Mouse (Mus musculus): Measurements from ENCODE around the gene Nkx2-2.
A peak's percentile ranks its signal among the peaks of the same experiment; 100 is the strongest.

Gene Nkx2-2

DNA sequence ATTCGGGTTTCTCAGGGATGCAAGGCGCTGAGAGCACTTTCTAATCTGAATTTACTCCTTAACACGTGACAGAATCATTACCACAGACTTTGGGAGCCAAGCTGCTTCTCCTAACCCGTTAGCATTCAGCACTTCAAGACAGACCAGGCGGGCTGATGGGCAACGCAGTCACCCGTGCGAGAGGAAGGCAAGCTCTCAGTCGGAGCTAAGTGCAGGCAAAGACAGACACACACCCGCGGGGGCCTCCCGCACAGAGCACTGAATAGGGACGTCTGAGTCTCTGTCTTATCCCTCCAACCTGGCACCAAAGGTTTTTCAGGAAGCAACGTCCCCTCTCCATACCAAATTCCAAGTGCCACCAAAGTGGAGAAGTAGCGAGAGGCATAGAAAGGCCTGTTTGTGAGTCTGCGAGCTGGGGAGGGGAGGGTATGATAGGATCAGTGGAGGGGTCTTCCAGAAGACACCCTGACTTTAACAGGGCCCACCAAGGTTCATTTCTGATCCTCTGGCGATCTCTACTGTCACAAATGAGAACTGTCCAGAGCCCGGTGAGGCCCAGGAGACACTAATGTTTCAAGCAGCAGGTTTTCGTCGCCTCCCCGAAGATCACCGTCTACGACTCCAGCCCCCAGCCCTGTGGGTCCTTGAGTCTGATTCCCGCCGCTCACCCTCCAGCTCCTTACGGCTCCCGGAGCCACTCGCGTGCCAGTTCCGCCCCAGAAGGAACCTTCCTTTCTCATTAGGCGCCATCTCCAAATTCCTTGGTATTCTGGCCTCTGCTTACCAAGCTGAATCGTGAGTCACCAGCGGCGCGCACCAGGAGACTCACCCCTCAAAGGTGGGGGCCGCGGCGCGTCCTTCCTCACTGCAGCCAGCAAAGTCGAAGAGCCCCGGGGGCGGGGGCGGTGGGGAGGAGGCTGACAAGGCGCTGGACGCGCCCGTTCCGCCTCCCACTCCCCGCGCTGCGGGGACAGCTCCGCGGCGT is at the start of gene Nkx2-2:
TSS of gene Nkx2-2 (minus strand) at position 973 of the 985 bp plus-strand sequence.
- peak; percentile 39 to 47 for DNase-seq (ENCODE audit: low spot score in 2 of 2)

DNA sequence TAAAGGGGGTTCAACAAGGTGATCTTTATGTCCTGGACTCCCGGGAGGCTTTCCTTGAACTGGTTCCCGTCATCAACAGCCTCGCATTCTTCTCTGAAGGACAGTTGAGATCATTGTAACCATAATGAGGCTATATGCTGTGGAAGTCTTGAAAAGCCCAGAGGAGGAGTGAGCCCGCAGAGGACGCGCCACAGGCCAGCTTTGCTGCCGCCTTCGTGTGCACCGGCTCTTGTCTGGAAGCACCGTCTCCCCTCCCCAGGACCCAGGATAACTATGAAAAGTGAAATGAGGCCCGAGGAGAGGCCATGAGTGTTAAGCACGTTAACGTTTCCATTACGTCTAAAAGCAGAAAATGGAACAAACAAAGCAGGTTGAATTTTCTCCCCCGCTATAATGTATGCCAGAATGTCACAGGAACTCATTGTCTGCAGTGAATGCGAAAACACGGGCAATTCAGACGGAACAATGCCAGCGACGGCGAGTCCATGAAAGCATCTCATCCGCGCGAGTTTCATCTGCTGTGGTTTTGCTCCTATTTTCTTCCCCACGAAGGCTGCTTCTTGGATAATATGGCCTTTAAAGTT is 41.8 kb upstream of the Nkx2-2 start:
- no peak for DNase-seq (ENCODE audit: low spot score in 2 of 2)

- DNase-seq (ENCODE audit: low spot score in 2 of 2), result no peak
These were observed 37.1 kb upstream of the Nkx2-2 start for GRCm38 (mm10) chr2:147231175-147231574.

DNA sequence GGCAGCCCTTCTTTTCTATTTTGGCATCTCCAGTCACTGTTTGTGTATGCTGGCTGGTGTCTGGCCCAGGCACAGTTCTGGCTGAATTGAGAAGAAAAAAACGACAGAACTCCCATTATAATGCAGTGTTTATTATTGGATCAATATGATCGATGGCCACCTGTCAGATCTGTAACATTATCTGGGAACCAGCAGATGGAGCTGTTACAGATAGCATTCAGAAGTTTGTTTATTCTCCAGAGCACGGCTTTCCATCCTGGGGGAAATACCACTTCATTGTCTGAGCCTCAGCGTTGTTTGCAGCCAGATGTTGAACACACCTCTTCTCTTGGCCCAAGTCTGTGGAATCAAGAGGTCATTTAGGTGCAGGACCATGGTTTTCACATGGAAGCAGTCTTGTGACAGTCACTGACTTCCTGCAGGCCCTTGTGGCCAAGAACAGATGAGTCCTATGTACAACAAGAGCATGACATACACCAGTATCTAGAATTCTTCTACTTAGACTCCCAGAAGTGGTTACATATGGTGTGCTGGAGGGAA is 11.1 kb upstream of the Nkx2-2 start:
- no peak for DNase-seq (ENCODE audit: low spot score in 2 of 2)

- DNase-seq (ENCODE audit: low spot score in 2 of 2), result peak in 1 of 2 experiments; percentile 26
These were observed 920 bp upstream of the Nkx2-2 start for GRCm38 (mm10) chr2:147194711-147195615.

GRCm38 (mm10) chr2:147192731-147193130 is 1.3 kb downstream of the Nkx2-2 start:
- no peak for DNase-seq (ENCODE audit: low spot score in 2 of 2)

- DNase-seq (ENCODE audit: low spot score in 2 of 2), result no peak
These were observed 3.6 kb downstream of the Nkx2-2 start for GRCm38 (mm10) chr2:147190316-147191021.

DNA sequence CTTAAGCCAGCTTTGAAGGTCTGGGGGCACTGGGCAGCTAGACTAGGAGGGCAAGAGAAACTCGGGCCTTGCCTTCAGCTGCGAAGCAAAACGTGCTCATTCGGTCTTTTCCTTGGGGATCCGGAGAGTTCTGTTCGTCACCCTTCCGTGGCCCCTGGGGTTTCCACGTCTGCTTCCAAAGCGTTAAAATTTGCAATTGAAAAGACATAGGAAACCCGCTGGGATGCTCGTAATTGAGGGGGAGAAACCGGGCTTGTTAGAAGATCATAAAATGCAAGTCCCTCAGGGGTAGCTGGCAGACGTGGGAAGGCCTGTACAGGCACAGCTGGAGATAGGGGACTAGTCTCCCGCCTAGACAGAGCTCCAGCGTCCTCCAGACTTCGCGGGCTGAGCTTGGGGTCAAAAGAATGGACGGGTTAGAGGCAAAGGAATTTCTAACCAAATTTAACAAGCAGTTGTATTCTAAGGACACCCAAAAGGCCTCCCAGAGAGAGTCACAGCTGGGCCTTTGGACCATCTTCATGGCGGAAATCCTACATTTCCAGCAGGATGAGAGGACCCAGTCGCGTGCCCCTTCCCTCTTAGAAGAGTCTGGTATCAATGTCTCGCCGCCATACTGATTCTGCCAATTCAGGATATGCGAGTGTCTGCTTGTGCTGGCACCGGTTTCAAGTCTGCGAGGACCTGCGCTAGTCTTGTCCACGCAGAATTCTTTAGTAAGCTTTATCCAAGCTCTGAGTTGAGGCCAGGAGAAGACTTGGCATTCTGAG is 4.3 kb downstream of the Nkx2-2 start:
- DNase-seq (ENCODE audit: low spot score in 2 of 2), result no peak

GRCm38 (mm10) chr2:147188871-147189545 is 5.0 kb downstream of the Nkx2-2 start:
- no peak for DNase-seq (ENCODE audit: low spot score in 2 of 2)

GRCm38 (mm10) chr2:147188074-147188700 is 5.9 kb downstream of the Nkx2-2 start:
- peak; percentile 48 to 60 for DNase-seq (ENCODE audit: low spot score in 2 of 2)

GRCm38 (mm10) chr2:147187061-147187870 is 6.8 kb downstream of the Nkx2-2 start:
- DNase-seq (ENCODE audit: low spot score in 2 of 2), result peak in 1 of 2 experiments; percentile 33

DNA sequence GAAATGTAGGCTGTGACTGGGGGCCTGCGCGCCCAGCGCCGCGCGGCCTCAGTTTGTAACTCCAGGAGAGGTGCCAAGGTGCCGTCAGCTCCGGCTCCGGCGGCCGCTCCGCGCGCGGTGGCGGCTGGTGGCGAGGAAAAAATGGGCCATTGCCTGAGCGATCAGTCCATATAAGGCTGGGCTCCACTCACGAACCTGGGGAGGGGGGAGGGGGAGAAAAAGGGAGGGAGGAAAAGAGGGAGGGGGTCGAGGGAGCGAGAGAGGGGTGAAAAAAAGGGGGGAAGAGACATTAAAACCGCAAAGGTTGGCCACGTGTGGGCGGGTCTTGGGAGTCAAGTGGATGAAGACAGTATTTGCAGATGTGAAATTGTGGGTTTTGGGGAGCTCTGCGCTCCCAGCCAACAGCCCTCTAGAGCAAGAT is 7.8 kb downstream of the Nkx2-2 start:
- DNase-seq (ENCODE audit: low spot score in 2 of 2), result peak; percentile 43 to 59

GRCm38 (mm10) chr2:147185561-147185960 is 8.5 kb downstream of the Nkx2-2 start:
- DNase-seq (ENCODE audit: low spot score in 2 of 2), result peak in 1 of 2 experiments; percentile 32

DNA sequence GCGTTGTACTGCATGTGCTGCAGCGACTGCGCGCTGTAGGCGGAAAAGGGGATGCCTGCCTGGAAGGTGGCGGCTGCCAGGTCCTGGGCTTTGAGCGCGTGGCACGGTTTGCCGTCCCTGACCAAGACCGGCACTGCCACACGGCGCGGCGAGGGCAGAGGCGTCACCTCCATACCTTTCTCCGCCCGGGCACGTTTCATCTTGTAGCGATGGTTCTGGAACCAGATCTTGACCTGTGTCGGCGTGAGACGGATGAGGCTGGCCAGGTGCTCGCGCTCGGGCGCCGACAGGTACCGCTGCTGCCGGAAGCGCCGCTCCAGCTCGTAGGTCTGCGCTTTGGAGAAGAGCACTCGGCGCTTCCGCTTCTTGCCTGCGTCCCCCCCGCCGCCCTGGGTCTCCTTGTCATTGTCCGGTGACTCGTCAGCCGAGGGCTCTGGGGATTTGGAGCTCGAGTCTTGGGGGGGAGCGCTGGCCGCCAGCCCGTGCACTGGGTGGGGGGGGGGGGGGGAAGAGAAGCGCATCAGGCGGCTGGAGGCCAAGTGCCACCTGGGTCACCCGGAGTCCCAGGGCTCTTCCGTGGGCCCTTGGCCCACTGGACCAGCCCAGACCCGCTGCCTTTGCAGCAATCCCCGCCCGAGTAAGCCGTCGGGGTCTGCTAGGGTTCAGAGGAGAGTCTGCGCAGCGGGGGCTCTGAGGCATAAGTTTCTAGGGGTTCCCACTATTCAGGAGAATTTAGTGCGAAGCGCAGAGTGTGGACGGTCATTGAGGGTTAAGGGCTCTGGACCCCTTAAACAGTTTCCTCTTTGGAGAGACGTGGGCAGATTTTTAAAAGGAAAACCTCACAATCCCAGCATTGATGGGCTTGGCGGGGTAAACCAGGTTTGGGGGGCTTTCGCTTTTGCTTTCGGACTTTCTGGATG is 9.7 kb downstream of the Nkx2-2 start:
- peak in 1 of 2 experiments; percentile 33 for DNase-seq (ENCODE audit: low spot score in 2 of 2)

DNA sequence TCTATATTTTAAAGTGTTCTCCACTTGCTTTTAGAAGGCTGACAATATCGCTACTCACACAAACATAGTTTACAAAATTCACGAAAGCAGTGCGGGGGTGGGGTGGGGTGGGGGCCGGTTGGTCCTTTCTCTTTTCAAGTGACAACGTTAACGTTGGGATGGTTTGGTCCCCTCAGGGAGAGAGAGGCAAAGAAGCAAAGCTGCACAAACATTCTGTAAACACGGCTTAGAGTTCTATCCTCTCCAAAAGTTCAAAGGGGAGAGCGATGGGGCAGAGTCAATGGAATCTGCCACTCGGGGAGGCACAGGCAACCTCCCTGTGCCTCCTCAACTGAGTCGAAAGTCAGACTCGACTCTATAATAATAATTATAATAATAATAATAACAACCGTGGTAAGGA is 10.5 kb downstream of the Nkx2-2 start:
- DNase-seq (ENCODE audit: low spot score in 2 of 2), result no peak

GRCm38 (mm10) chr2:147182709-147183260 is 11.3 kb downstream of the Nkx2-2 start:
- DNase-seq (ENCODE audit: low spot score in 2 of 2), result peak in 1 of 2 experiments; percentile 43
